Mouse (Mus musculus) spleen, adult 10 weeks (tissue): ENCODE measurements around the gene Gm10762. TPM values are rescaled to one million over a fixed set of nuclear protein-coding genes. Genes with fewer than 3 reads are reported as not detected.

ENCODE experiments used
- polyA plus RNA-seq: library from polyadenylated mRNA; stranded (reverse); fragments of 350-450 nt; fragmentation: Illumina TruSeq; extraction: RNeasy Lipid Tissue Mini Kit (QIAGEN cat#74804); gene quantifications from one replicate; pipeline ENCODE4 v1.2.3, GENCODE M21; 2015; ENCODE audit warnings: low replicate concordance; ENCODE audit not compliant: insufficient read depth

The Gm10762 gene
- polyA plus RNA-seq = 2.3 TPM

GRCm38 (mm10) chr2:128967661-128968441 is at the start of gene Gm10762:
Gene Gm10762, minus strand, starts transcription at chr2:128967725.

DNA sequence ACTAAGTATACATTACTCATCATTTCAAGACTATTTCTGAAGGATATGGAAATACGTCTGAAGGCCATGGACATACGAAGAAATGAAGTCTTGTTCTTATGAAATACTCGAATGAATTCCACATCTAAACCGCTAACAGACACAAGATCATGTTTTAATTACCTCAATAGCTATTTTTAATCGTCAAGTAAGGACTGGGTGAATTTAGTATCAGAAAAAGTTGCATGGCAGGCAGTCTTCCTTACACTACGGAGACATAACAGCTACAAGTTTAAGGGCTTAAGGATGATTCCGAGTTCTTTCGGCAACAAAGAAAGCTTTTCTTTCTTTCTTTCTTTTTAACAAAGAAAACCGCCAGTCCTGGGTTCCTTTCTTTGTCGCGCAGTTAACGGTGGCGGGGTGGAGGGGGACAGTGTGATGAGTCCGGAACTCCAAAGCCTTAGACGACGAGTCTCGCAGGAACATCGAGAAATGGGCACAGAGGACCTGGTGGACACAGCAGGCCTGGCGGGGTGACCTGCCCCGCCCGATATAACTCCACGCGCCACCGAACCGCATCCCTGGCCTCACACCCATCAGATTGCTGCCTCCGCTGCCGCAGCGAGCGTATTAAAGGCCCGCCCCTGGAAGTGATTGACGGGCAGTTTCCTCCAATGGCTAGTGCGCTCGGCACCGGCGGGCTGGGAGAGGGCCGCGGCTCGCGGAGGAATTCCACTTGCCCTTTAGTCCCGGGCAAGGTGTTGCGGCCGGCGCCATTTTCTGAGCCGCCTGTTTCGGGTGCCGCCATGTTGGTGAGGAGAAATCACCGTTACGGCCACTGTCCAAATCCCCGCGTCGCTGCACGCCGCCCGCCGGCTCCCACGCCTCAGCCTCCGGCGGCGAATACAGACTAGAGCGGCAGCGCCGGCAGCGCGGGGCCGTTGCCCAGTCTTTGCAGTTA is 614 bp downstream of the Gm10762 start, which contains the start of gene Zc3h6:
TSS of gene Zc3h6 (plus strand) at position 762 of the 940 bp plus-strand sequence.

DNA sequence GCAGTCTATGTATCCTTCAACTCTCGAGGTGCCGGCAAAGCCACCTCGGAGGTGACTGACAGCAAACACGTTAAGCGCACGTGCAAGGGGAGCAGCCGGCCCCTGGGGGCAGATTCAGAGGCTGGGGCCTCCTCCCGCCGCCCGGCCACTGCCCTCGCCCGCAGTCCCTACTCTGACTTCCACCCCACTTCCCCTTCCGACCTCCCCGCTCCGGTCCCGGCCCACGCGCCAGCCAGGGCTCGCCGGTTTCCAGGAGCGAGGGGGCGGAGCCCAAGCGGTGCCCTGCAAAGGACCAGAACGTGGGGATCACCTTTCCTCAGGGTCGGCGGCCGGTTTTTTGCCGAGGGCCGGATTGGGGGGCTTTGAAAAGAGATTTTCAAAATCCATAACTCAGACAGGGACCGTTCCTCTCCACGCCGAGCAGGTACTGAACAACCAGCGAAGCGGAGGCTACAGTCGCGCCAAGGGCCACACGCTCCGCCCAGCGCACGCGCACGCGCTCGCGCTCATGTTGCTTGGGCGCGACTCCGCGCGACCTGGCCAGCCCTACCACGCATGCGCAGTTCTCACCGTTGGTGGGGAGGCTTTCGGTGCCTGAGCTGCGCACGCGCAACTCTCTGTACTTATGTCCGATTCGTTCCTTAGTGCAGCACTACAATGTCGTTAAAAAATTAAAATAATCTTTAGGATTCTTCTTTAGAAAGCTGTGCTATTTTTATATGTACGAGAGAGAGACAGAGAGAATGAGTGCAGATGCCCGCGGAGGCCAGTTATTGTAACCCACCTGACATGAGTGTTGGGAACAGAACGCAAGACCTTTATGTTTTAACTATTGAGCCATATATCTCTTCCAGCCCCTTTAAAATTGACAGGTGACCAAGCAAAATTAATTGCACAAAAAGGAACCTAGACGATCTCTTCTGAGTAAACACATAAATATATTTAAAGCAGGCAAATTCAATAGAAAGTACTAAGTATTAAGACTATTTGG is 23.7 kb downstream of the Gm10762 start, which contains the start of gene Zc3h8:
TSS of gene Zc3h8 (minus strand) at position 540 of the 991 bp plus-strand sequence.

Other genes with a start within 250 kb of the Gm10762 start
- 49.8 TPM for gene Tmem87b, start 149.6 kb downstream of the Gm10762 start, polyA plus RNA-seq
- 0.21 TPM for gene Fbln7, start 104.7 kb downstream of the Gm10762 start, polyA plus RNA-seq
- gene Zc3h8, start 23.6 kb downstream of the Gm10762 start, polyA plus RNA-seq = 11.8 TPM
- 11.0 TPM for gene Zc3h6, start 323 bp downstream of the Gm10762 start, polyA plus RNA-seq
- not detected for gene Vinac1, start 80.4 kb upstream of the Gm10762 start, polyA plus RNA-seq
- gene Ttl, start 98.2 kb upstream of the Gm10762 start, polyA plus RNA-seq = 4.3 TPM
- 25.6 TPM for gene Polr1b, start 133.3 kb upstream of the Gm10762 start, polyA plus RNA-seq
- 11.9 TPM for gene Chchd5, start 162.0 kb upstream of the Gm10762 start, polyA plus RNA-seq
- 145 TPM for gene Slc20a1, start 231.0 kb upstream of the Gm10762 start, polyA plus RNA-seq